Mouse (Mus musculus) testis, postnatal 10 days (tissue): ENCODE measurements around the gene Erbb4.
"Not testable (repeated sequence)": the region's sequence is repeated elsewhere in the genome, so short reads cannot be mapped to it uniquely, and the experiment has no call there.

Experiments
- DNase-seq: peaks from one replicate; pipeline ENCODE4 v3.0.0; 2021; ENCODE audit warnings: low spot score

Gene Erbb4

DNA sequence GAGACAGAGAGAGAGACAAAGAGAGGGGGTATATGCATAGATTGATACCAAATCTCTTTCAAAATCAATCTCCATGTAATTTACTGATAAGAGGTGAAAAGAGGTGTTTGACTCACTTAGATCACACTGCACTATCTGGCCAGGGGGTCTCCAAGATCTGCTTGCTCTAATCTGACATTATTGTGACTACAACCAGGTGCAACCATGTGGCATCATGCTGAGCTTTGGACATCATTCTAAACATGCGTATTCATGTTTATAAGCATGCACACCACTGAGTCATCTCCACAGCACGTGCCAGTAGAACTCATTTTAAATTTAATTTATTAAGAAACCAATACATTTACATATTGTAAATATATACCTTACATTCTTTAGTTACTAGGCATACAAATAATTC lies 247.5 kb downstream of the Erbb4 start:
- no peak for DNase-seq

DNA sequence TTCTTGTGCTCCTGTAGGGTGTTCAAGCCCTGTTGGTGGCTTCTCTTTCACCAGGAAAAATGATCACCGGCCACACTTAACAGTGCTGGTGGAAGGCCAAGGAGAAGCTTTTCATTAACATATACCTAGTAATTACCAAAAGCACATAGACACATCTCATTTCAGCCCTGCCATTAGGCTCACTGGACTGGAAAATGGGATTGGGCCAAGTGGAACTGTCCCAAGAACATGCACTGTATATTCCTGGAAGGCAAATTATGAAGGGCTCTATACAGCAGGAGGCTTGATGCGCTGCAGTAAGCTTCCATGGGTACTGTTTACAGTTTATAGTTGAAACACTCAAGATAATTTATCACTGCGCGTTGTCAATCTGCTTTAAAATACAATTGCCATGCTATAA lies 248.4 kb downstream of the Erbb4 start:
- DNase-seq = no peak

DNA sequence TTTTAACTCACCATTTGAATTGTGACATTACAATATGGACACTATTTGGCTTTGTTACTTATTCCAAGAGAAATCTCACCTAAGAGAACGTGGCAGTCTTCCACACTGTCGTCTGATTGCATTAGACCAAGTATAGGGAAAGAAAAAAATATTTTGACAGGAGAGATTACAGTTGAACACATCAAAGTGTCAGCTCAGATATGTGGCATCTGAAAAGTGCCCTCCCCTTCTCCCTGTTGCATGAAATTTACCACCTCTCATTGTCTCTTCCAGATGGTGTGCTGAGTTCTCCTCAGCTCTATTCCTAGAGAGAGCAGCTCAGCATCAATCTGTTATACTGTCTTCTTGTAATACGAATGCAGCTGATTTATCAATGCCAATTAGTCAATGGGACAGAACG lies 268.5 kb downstream of the Erbb4 start:
- DNase-seq = no peak

DNA sequence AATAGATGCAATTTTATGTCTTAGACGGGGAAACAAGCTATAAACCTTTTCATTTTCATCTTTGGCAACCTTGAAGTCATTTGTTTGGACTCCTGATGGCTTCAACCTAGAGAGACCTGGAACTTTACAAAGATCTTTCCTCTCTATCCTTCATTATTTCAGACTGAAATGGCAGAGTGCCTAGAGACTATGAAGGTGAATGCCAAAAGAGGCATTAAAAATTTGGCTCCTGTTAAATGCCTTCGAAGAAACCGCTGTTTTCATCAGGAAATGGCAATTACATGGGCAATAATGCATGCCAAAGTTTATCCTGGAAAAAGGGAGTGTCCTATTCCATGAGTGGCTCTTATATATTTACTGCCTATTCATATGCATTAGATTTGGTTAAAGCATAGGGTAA lies 273.2 kb downstream of the Erbb4 start:
- DNase-seq = no peak

DNA sequence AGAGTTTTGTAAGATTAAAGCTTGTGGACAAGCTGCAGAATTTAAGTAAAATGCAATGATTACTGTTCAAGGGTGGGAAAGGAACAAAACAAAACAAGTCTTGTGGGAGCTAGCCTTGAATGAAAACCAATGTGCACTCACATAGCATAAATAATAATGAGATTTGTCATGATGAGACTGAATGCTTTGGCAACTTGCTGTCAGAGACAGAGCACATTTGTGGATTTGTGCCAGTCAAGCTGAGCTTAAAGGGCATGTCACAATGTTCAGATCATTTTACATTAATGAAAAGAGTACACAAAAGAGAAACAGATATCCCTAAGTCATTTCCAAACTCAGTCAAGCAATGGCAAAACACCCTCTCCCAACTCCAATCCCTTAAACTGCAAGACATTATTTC lies 275.8 kb downstream of the Erbb4 start:
- no peak for DNase-seq

DNA sequence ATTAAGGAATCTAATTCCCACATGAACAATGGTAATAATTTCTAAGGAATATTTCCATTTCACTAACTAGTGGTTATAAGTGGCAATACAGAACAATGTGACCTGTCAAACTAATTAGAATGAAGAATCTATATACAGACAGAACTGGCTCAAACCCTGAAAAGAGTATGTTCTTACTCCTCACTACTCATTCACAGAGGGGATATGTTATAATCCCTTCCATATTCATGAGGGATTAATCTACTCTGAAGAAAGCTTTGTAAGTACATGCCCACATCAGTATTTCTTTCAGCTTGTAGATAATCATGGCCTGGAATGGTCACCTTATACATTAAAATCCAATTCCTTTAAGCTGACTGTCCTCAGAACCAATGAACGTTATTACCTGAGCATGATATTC lies 276.3 kb downstream of the Erbb4 start:
- DNase-seq = no peak

DNA sequence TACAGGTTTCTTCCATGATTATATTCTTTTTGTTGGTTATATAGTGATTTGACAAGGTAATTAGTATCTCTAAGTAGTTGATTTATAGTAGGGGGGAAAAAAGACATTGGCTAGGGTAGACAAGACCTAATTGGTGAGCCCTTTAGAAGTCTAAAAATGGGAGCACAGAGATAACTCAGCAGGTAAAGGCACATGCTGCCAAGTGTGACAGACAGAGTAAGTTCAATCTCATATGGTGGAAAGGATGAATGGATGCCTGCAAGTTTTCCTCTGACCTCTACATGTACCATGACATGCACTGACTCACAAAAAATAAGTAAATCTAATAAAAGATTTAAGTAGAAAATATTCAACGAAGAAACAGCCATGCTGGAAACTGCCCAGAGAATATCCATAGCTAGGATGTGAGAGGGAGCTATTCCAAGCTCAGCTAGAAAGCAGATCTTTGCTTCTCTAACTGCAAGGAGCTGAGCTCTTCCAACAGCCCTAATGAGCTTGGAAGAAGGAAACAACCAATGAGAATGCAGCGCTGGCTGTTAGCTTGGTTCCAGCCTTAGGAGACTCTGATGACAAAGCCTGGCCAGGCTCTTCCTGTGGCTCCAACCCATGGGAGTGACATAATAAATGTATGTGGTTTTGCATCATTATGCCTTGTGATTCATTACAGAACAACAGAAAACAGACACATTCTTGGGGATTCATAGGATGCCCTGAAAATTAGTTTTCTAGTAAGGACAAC lies 277.2 kb downstream of the Erbb4 start:
- DNase-seq = no peak

DNA sequence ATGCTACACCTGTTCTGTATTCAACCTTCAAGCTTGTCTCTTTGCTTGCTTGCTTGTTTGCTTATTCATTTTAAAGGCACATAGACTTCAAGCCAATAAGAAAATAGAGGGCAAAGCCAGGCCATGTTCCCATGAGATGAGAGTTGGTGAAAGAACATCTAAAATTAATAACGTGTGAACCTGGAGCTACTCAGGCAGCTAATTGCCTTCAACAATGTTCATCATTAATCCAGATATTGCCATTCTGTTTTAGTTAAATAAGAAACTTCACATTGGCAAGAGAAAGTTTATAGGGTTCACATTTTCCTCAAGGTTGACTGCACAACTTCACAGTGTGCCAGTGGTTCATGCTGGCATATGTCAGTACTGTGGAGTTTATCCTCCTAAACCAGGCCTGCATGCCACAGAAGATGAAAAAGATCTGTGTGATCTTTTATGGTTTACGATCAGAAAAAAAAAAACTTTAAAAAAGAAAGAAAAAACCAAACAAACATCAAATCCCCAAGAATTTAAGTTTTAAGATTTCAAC lies 284.7 kb downstream of the Erbb4 start:
- DNase-seq = no peak

DNA sequence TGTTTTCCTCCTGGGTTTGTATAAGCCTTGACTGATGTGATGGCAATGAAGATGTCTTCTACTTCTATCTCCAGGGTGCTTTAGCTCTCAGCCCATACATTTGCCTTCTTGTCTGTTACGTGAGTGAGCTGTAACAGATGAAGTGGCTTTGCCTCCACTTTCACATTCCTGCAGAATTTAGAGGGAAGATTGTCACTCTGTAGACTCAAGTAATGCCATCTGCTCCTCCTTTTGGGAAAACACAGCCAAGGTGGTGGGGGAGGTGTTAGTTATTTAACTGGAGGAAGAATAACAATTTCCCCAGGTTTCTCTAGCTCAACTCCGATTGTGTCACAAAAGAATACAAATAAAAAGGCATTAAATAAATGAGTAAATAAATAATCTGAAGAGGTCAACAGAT lies 301.1 kb downstream of the Erbb4 start:
- no peak for DNase-seq

DNA sequence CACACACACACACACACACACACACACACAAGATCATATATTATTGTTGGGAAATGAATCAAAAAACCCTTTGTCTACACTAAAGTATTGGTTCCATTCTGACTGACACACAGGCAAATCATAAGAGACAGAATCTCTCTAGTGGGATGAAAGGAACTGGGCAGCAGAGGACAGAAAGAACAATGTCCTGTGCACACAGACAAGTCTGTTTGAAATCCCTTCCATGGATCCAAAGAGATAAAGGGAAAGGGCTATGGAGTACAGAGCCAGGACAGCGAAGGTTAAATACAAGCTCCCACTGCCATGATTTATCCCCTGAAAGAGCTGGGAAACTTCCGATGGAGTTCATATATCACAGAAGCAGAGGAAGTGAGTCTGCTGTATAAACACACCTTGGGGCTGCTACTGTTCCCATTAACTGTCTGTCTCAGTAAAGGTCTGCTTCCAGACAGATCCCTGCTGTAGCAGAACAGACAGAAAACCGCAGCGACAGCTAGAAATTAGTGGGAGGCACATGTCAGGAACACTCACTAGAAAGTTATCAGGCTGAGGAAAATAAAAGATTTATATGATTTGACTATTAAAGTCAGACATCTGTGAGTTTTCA lies 320.3 kb downstream of the Erbb4 start:
- DNase-seq = no peak

DNA sequence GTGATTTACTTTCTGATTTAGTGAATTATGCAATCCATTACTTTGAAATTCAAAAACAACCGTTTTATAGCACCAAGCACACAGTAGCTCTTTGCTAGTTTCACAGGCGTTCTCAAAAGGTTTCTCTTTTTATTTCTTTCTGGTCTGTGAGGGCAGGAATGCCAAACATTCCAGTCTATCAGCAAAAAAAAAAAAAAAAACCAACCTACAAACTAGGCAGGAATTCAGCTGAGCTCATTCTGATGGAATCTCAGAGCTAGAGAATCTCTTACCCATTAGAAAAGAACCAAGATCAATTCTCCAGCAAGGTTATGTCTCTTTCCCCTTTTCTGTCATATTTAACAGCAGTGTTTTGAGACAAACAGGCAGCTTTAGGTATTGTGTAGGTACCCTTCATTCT lies 327.2 kb downstream of the Erbb4 start:
- DNase-seq = no peak

DNA sequence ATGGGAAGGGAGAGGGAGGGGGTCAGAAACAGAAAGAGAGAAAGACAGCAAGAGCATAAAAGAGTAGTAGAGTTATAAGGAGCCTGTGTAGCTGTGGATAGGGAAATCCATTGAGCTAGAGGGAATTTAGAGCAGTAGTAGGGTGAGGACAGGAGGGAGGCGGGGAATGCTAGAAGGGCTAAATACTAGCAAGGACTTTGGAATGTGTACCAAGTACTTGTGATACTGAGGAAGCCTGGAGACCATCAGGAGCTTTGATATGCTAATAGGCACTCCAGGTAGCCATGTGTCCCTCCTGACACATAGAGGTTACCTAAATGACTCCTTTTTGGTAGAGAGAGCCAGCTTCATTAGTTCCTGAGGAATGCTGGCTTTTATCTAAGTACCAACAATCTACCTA lies 327.8 kb downstream of the Erbb4 start:
- no peak for DNase-seq

DNA sequence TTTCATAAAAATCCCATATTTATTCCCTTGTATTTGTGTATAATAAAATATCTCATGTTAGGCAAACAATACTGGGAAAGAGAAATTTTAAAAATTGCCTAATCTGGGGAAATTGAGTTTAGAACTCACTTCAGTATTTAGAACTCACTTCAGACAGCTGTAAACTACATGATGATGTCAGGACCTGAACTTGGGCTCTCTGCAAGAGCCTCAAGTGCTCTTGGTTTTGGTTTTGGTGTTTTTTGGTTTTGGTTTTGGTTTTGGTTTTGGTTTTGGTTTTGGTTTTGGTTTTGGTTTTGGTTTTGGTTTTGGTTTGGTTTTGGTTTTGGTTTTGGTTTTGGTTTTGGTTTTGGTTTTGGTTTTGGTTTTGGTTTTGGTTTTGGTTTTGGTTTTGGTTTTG lies 341.8 kb downstream of the Erbb4 start:
- not testable (repeated sequence) for DNase-seq

DNA sequence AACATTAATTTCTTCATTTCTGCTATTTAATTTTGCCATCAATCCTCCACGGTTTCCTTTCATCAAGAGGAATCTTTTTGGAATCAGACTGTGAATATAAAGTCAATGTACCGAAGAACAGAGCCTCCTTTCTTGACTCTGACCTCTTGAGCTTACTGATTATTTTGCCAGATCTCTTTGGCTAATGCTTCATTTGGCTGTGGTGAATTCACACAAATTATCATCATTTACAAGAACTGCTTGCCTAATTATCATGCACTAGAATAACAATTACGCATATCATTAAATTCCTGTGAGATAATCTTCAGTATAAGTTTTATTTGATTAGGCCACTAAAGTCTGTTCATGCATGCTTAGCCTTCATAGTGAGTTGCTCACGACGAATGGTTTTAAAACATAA lies 345.4 kb downstream of the Erbb4 start:
- no peak for DNase-seq

DNA sequence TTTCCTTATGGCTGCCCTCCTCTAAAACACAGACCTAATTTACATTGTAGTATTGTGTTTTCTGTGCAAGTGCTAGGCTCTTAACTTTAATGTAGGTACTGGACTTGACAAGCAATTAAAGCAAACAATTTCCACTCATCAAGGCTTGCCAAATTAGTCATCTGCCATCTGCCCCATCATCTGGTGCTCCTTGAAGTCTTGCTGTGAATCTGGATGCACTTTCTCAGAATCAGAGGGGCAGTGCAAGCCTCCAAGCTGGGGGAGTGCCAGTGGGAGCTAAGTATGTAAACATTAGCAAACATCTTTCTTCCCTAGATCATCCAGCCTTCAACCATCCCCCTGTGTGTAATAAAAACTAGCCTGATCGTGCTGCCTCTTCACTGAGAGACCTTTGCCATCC lies 358.9 kb downstream of the Erbb4 start:
- no peak for DNase-seq

DNA sequence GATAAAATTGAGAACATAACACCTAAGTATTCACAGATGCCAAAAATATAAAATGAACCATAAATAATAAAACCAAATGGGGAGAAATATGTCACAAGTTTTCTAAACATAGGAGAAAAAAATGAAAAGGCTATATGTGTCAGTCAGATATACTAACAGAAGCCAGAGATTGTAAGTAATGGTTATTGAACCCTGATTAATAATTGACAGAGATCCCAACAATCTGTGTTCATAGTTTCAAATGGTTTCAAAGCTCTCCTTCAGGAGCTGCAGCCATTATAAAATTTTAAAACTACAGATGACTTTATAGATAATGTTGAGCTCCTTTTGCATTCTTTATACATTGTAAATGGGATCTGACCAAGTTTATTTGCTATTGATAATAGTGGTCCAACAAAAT lies 426.4 kb downstream of the Erbb4 start:
- DNase-seq = no peak

DNA sequence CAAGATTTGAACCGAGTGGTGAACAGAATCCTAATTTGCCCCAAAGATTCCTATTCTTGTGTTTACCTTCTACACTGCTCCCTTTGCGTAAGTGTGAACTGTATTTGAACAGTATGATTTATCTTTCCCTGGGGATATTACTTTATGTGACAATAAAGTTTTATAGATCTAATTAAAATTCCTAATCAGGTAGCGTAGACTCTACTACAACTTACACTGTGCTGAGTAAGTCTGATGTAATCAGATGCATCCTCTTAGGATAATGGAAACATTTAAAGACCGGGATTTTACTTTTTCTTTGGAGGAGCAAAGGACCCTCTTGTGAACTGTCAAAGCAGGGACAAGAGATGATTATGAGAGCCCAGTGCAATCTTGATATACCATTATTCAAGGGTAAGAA lies 433.2 kb downstream of the Erbb4 start:
- no peak for DNase-seq

DNA sequence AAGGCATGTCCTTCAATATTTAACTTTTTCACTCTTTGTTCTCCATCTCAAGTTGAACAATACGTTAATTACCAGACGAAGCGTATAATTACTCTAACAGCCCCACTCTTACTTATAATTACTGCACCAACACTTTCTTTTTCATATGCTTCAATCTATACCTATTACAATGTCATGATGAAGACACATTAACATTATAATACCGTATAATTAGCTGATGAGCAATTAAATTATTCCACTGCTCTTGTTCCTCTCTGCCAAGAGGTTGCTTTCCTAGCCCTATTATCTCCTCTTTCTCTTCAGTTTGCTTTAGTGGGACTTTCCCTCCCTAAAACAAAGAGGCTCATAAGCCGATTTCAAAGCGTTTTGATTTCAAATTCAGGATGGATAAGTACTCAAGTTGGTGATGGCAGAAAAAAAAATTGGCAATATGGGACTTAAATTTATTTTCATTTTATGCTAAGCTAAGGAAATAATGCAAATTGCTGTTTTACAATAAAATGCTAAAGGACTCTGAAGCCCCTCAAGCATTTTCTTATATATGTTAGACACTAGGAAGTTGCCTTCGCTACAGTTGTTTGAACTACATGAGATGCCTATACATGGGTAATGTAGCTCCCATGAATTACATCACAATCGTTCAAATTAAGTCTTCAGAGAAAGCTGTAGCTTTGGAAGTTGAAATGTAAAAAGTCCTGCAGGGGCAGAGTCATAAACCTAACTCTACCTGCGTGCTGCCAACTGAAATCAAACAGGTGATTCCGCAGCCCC lies 440.8 kb downstream of the Erbb4 start:
- DNase-seq = no peak

DNA sequence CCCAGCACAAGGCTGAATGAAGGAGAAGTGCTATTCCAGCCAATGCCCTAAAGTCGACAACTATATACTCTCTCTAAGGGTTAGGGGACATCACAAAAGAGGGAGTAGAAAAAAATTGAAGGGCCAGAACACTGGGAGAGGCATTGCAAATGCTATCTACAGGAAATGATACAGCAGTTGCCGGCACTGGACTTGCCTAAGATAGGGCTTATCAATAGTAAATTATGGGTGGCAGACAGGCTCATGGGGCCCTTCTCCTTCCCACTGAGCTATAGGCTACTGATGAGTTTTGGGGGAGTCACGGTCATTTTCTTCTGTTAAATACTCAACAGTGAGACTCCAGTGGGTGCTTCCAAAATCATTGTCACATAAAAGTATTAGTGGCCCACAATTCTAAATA lies 517.4 kb downstream of the Erbb4 start:
- DNase-seq = no peak

DNA sequence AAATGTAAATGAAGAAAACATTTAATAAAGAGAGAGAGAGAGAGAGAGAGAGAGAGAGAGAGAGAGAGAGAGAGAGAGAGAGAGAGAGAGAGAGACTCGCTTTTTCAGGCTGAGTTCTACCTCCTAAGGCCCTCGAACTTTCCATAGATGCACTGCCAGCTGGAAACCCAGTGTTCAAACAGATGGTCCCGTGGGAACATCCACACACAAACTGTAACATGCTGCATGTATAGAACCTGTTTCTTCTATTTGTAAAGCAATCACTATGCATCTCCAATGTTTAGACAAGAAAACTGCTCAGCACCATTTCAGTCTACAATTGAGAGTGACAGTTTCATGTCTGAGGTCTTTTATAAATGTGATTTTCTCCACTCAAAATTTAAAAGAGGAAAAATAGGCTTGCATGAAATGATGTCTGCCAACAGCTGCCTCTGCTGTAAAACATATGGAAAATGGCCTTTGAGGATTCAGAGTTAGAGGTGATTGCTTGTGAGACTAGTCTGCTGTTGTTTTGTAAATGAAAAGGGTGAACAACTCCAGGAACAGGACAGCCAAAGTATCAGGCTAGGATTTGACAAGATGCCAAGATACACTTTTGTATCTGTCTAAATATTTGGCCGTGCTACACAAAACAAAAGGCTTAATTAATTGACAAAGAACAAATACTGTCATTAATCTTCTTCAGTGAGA lies 533.9 kb downstream of the Erbb4 start:
- no peak for DNase-seq

DNA sequence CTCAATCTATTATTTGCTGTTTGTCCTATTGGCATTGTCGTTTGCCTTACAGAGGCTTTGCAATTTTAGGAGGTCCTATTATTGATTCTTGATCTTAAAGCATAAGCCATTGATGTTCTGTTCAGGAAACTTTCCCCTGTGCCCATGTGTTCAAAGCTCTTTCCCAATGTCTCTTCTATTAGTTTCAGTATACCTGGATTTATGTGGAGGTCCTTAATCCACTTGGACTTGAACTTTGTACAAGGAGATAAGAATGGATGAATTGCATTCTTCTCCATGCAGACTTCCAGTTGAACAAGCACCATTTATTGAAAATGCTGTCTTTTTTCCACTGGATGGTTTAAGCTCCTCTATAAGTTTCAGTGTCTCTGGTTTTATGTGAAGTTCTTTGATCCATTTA lies 536.9 kb downstream of the Erbb4 start:
- DNase-seq = no peak

DNA sequence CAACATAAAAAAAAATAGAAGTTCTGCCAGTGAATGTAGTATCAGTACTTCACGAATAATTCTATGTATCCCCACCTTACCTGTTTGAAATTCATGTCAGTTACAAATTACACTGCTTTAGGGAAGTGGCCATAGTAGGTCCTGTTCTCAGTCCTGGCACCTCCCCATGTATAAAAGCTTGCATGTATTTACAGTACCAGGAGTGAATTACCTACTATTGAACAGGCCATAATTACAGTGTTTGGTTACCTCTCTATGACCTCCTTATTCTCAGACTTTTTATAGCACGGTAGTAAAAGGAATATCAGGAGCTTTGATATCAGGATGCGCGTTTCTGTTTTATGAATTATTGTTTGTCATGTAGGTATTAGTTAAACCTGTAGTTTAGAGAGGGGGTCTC lies 564.9 kb downstream of the Erbb4 start:
- DNase-seq = no peak

DNA sequence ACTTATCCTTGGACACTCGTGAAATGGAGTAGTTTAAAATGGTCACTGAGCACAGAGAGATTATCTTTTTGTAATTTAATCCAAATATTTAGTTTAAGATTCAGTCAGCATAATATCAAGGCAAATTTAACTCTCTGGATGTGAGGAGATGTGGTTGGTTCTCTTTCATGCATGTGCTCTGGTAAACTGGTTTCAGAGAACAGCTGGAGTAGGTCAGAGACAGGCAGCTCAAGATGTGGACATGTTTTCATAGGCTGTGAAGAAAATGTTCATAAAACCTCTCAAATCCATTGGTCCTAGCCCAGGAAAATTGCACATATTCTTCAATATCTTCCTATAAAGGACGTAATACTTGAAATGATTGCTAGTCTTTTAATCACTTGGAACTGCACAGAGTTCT lies 590.0 kb downstream of the Erbb4 start:
- DNase-seq = no peak
